ENCODE assay signal across 23 mouse cellular contexts in the genomic region with DNA sequence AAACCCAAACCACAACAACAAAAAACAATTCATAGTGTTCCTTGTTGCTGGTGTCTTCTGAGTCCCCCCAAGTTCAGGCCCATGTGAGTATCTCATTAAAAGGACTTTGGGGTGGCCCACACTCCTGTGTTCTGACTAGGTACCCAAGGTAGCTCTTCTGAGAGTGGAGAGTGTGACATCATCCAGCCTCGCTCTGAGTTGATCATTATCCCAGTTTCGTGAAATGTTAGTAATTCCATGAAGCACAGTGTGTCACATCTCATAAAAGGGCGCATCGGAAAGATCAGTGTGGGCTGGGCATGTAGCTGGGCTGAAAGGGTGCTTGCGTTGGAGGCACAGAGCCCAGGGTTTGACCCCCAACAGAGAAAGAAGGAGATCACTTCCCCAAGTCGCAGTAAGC. TPM values are rescaled to one million over a fixed set of nuclear protein-coding genes. Genes with fewer than 3 reads are reported as not detected.
"Had no signal": no experiment of that assay in that cellular context is flagged by ENCODE, and none has a peak within 500 bp of the region (broad histone marks: within the 10 kb centered on the region; RNA-seq: fewer than 3 reads in every experiment).

No protein-coding gene starts in this region.

- DNase-seq: gastrocnemius, postnatal 25 days; heart, adult 18-20 months; heart, postnatal 10 days; heart, postnatal 4 days; kidney, adult 18-20 months; kidney, adult 8-10 months; kidney, postnatal 10 days; kidney, postnatal 25 days; kidney, postnatal 4 days; layer of hippocampus, adult 9-11 months had no signal

- H3K27ac ChIP-seq: heart, embryonic 10.5 days; hindbrain, embryonic 10.5 days; hindbrain, embryonic 12.5 days; hindbrain, embryonic 14.5 days; intestine, embryonic 15.5 days; limb, embryonic 10.5 days; limb, embryonic 12.5 days; liver, embryonic 14.5 days had no signal

- H3K9me3 ChIP-seq: heart, embryonic 10.5 days; heart, embryonic 12.5 days; hindbrain, embryonic 10.5 days; hindbrain, embryonic 12.5 days; intestine, embryonic 15.5 days; limb, embryonic 10.5 days; limb, embryonic 12.5 days had no signal

- H3K4me3 ChIP-seq: heart, embryonic 10.5 days; heart, embryonic 12.5 days; hindbrain, embryonic 10.5 days; hindbrain, embryonic 12.5 days; intestine, embryonic 15.5 days; limb, embryonic 10.5 days; limb, embryonic 12.5 days had no signal

- H3K4me2 ChIP-seq: heart, embryonic 12.5 days; hindbrain, embryonic 12.5 days; hindbrain, embryonic 14.5 days; intestine, embryonic 15.5 days; limb, embryonic 12.5 days; liver, embryonic 11.5 days had no signal

- ATAC-seq: hindbrain, embryonic 16.5 days; inflammation-experienced regulatory T-cells, adult 6 months; intestine, embryonic 15.5 days; intestine, postnatal 0 days had no signal

- H3K36me3 ChIP-seq: heart, embryonic 10.5 days; heart, embryonic 12.5 days; hindbrain, embryonic 10.5 days; hindbrain, embryonic 12.5 days; intestine, embryonic 15.5 days; limb, embryonic 10.5 days; limb, embryonic 12.5 days had no signal

- H3K27me3 ChIP-seq: hindbrain, embryonic 12.5 days; intestine, embryonic 15.5 days had no signal

- H3K9ac ChIP-seq: heart, embryonic 12.5 days; hindbrain, embryonic 12.5 days; hindbrain, embryonic 14.5 days; intestine, embryonic 15.5 days; limb, embryonic 12.5 days; liver, embryonic 14.5 days had no signal

RNA-seq across cellular contexts. Expression of gene Zbtb16, which starts 38.0 kb away (rescaled TPM):
- polyA plus RNA-seq: inflammation-experienced regulatory T-cells, adult 6 months had no signal
